Mouse (Mus musculus) olfactory bulb, adult 2 months (tissue): ENCODE results near the gene H1foo.

Experiments
- CTCF ChIP-seq: fragments of 200-500 bp; IDR thresholded peaks from 2 replicates; pipeline ENCODE4 v1.5.1; 2012; ENCODE audit warnings: low read depth, mild to moderate bottlenecking, low read length, moderate library complexity; ENCODE audit not compliant: insufficient read depth
- POLR2A ChIP-seq: fragments of 200-500 bp; IDR thresholded peaks from 2 replicates; pipeline ENCODE4 v1.6.1; 2012; ENCODE audit warnings: mild to moderate bottlenecking, low read depth, low read length, moderate library complexity; ENCODE audit not compliant: insufficient read depth

GRCm38 (mm10) chr6:115966227-115966966, 21.7 kb downstream of the H1foo start:
- TF ChIP-seq POLR2A (no peak), CTCF (no peak)
